Mouse (Mus musculus): Measurements from ENCODE around the gene Hist1h4k. TPM values are rescaled to one million over a fixed set of nuclear protein-coding genes. Genes with fewer than 3 reads are reported as not detected.
"Not testable (repeated sequence)": the region's sequence is repeated elsewhere in the genome, so short reads cannot be mapped to it uniquely, and the experiment has no call there.

Gene Hist1h4k
- polyA plus RNA-seq, 1 experiment from 2014 or later, result 4.6 TPM

- Histone ChIP-seq H3K4me1 (ENCODE audit: control insufficient read depth, insufficient read depth, low read length) (peaks cover 22% of the 10 kb centered on the region), H3K27me3 (replicated peaks; ENCODE audit: control insufficient read depth, insufficient read depth, low read length) (no peaks in the 10 kb centered on the region), H3K4me2 (ENCODE audit: low read length) (peak overlapping the region; percentile 76), H3K27ac (ENCODE audit: low read depth, low read length) (peak overlapping the region; percentile 92), H3K9me3 (replicated peaks; ENCODE audit: control insufficient read depth, low read length) (no peaks in the 10 kb centered on the region), H3K36me3 (ENCODE audit: control insufficient read depth, insufficient read depth, low read length) (no peaks in the 10 kb centered on the region), H3K9ac (ENCODE audit: low read length) (peak overlapping the region; percentile 83), H3K4me3 (ENCODE audit: low read depth, low read length) (peak overlapping the region; percentile 48)
- WGBS, result 3% methylated on average over 33 of the region's 33 CpGs
- ATAC-seq (peak; percentile 89), DNase-seq (ENCODE audit: low spot score) (peak; percentile 98)
Observed at GRCm38 (mm10) chr13:21778814-21779766, 28.8 kb upstream of the Hist1h4k start.

GRCm38 (mm10) chr13:21755707-21756106, 5.4 kb upstream of the Hist1h4k start:
- Histone ChIP-seq H3K9me3 (replicated peaks; ENCODE audit: control insufficient read depth, low read length) (no peaks in the 10 kb centered on the region), H3K27ac (ENCODE audit: low read depth, low read length) (no peak overlapping the region), H3K9ac (ENCODE audit: low read length) (no peak overlapping the region), H3K27me3 (replicated peaks; ENCODE audit: control insufficient read depth, insufficient read depth, low read length) (no peaks in the 10 kb centered on the region), H3K4me2 (ENCODE audit: low read length) (peak overlapping the region; percentile 57), H3K4me1 (ENCODE audit: control insufficient read depth, insufficient read depth, low read length) (peaks cover 9% of the 10 kb centered on the region), H3K4me3 (ENCODE audit: low read depth, low read length) (no peak overlapping the region), H3K36me3 (ENCODE audit: control insufficient read depth, insufficient read depth, low read length) (no peaks in the 10 kb centered on the region)
- ATAC-seq (no peak), DNase-seq (ENCODE audit: low spot score) (no peak)
- WGBS, result 40% methylated on average over 1 of the region's 1 CpGs

- not testable (repeated sequence) for ATAC-seq; H3K36me3 ChIP-seq (ENCODE audit: control insufficient read depth, insufficient read depth, low read length); H3K9me3 ChIP-seq (replicated peaks; ENCODE audit: control insufficient read depth, low read length); H3K27me3 ChIP-seq (replicated peaks; ENCODE audit: control insufficient read depth, insufficient read depth, low read length); H3K4me1 ChIP-seq (ENCODE audit: control insufficient read depth, insufficient read depth, low read length)
- peak overlapping the region; percentile 64 for H3K9ac ChIP-seq (ENCODE audit: low read length)
- peak; percentile 78 for DNase-seq (ENCODE audit: low spot score)
- peak overlapping the region; percentile 39 for H3K4me3 ChIP-seq (ENCODE audit: low read depth, low read length)
- H3K27ac ChIP-seq (ENCODE audit: low read depth, low read length), result peak overlapping the region; percentile 86
- peak overlapping the region; percentile 77 for H3K4me2 ChIP-seq (ENCODE audit: low read length)
- WGBS, result 0% methylated on average over 21 of the region's 26 CpGs
Observed at GRCm38 (mm10) chr13:21754294-21755001, 4.1 kb upstream of the Hist1h4k start.

GRCm38 (mm10) chr13:21753524-21754285, 3.4 kb upstream of the Hist1h4k start, which contains the start of the genes Hist1h2ak and Hist1h2bn:
Gene Hist1h2ak, minus strand, starts transcription at chr13:21753827.
Gene Hist1h2bn, plus strand, starts transcription at chr13:21754123.
- peak within 1 kb of the TSS; percentile 91 for H3K27ac ChIP-seq (ENCODE audit: low read depth, low read length)
- WGBS, result 0% methylated on average over 38 of the region's 50 CpGs
- not testable (repeated sequence) for H3K36me3 ChIP-seq (ENCODE audit: control insufficient read depth, insufficient read depth, low read length); H3K9me3 ChIP-seq (replicated peaks; ENCODE audit: control insufficient read depth, low read length); H3K27me3 ChIP-seq (replicated peaks; ENCODE audit: control insufficient read depth, insufficient read depth, low read length)
- peaks cover 17% of the 10 kb centered on the region for H3K4me1 ChIP-seq (ENCODE audit: control insufficient read depth, insufficient read depth, low read length)
- peak; percentile 99 for DNase-seq (ENCODE audit: low spot score)
- H3K9ac ChIP-seq (ENCODE audit: low read length), result peak within 1 kb of the TSS; percentile 68
- peak; percentile 94 for ATAC-seq
- peak within 1 kb of the TSS; percentile 39 for H3K4me3 ChIP-seq (ENCODE audit: low read depth, low read length)
- H3K4me2 ChIP-seq (ENCODE audit: low read length), result peak within 1 kb of the TSS; percentile 77

GRCm38 (mm10) chr13:21753051-21753523, 2.8 kb upstream of the Hist1h4k start:
- H3K4me1 ChIP-seq (ENCODE audit: control insufficient read depth, insufficient read depth, low read length), result peaks cover 21% of the 10 kb centered on the region
- under 1% methylated on average over 10 of the region's 10 CpGs for WGBS
- H3K9ac ChIP-seq (ENCODE audit: low read length), result peak overlapping the region; percentile 68
- H3K4me3 ChIP-seq (ENCODE audit: low read depth, low read length), result peak overlapping the region; percentile 39
- ATAC-seq, result no peak
- H3K4me2 ChIP-seq (ENCODE audit: low read length), result peak overlapping the region; percentile 77
- DNase-seq (ENCODE audit: low spot score), result peak; percentile 24
- no peaks in the 10 kb centered on the region for H3K9me3 ChIP-seq (replicated peaks; ENCODE audit: control insufficient read depth, low read length)
- no peaks in the 10 kb centered on the region for H3K27me3 ChIP-seq (replicated peaks; ENCODE audit: control insufficient read depth, insufficient read depth, low read length)
- no peaks in the 10 kb centered on the region for H3K36me3 ChIP-seq (ENCODE audit: control insufficient read depth, insufficient read depth, low read length)
- peak overlapping the region; percentile 91 for H3K27ac ChIP-seq (ENCODE audit: low read depth, low read length)

GRCm38 (mm10) chr13:21752356-21752755, 2.1 kb upstream of the Hist1h4k start:
- Histone ChIP-seq H3K27me3 (replicated peaks; ENCODE audit: control insufficient read depth, insufficient read depth, low read length) (no peaks in the 10 kb centered on the region), H3K4me1 (ENCODE audit: control insufficient read depth, insufficient read depth, low read length) (peaks cover 24% of the 10 kb centered on the region), H3K4me2 (ENCODE audit: low read length) (peak overlapping the region; percentile 77), H3K9me3 (replicated peaks; ENCODE audit: control insufficient read depth, low read length) (no peaks in the 10 kb centered on the region), H3K36me3 (ENCODE audit: control insufficient read depth, insufficient read depth, low read length) (no peaks in the 10 kb centered on the region), H3K9ac (ENCODE audit: low read length) (peak overlapping the region; percentile 18; the same call in 1 of the 2 replicates), H3K27ac (ENCODE audit: low read depth, low read length) (peak overlapping the region; percentile 91), H3K4me3 (ENCODE audit: low read depth, low read length) (no peak overlapping the region)
- ATAC-seq (no peak), DNase-seq (ENCODE audit: low spot score) (no peak)
- WGBS, result 42% methylated on average over 3 of the region's 3 CpGs

- no peak overlapping the region for H3K9ac ChIP-seq (ENCODE audit: low read length)
- H3K27ac ChIP-seq (ENCODE audit: low read depth, low read length), result peak overlapping the region; percentile 91
- H3K9me3 ChIP-seq (replicated peaks; ENCODE audit: control insufficient read depth, low read length), result no peaks in the 10 kb centered on the region
- DNase-seq (ENCODE audit: low spot score) (no peak), ATAC-seq (no peak)
- whole genome bisulfite sequencing, result 76% methylated on average over 3 of the region's 3 CpGs
- no peaks in the 10 kb centered on the region for H3K36me3 ChIP-seq (ENCODE audit: control insufficient read depth, insufficient read depth, low read length)
- no peak overlapping the region for H3K4me3 ChIP-seq (ENCODE audit: low read depth, low read length)
- peak overlapping the region; percentile 77; the same call in 1 of the 2 replicates for H3K4me2 ChIP-seq (ENCODE audit: low read length)
- peaks cover 26% of the 10 kb centered on the region for H3K4me1 ChIP-seq (ENCODE audit: control insufficient read depth, insufficient read depth, low read length)
- H3K27me3 ChIP-seq (replicated peaks; ENCODE audit: control insufficient read depth, insufficient read depth, low read length), result no peaks in the 10 kb centered on the region
Observed at GRCm38 (mm10) chr13:21751827-21752226, 1.5 kb upstream of the Hist1h4k start.

DNA sequence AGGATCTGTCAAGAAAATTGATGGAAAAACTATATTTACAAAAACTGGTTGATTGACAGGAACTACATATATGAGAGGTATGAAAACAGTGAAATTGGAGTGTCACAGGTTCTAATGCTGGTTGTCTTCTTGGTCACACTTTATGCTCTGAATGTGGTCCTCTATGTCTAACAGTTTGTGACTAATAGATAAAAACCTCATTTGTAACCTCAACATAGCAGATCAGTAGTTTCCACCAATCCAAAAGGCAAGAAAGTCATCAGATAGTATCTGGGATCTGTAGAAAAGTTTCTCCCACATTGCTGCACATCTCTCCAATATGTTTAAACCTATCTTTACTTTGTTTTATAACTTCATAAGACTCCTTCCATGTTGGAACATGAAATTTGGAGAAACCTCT, 1.1 kb upstream of the Hist1h4k start:
- no peak overlapping the region for H3K9ac ChIP-seq (ENCODE audit: low read length)
- H3K4me1 ChIP-seq (ENCODE audit: control insufficient read depth, insufficient read depth, low read length), result peaks cover 26% of the 10 kb centered on the region
- peak overlapping the region; percentile 91; the same call in 1 of the 2 replicates for H3K27ac ChIP-seq (ENCODE audit: low read depth, low read length)
- H3K36me3 ChIP-seq (ENCODE audit: control insufficient read depth, insufficient read depth, low read length), result no peaks in the 10 kb centered on the region
- no peak overlapping the region for H3K4me3 ChIP-seq (ENCODE audit: low read depth, low read length)
- no peak for ATAC-seq
- H3K9me3 ChIP-seq (replicated peaks; ENCODE audit: control insufficient read depth, low read length), result no peaks in the 10 kb centered on the region
- H3K4me2 ChIP-seq (ENCODE audit: low read length), result no peak overlapping the region
- H3K27me3 ChIP-seq (replicated peaks; ENCODE audit: control insufficient read depth, insufficient read depth, low read length), result no peaks in the 10 kb centered on the region
- no peak for DNase-seq (ENCODE audit: low spot score)

All from forebrain, embryonic 14.5 days (tissue).